Mouse (Mus musculus) lung, postnatal 4 days (tissue): ENCODE results near the gene Ecpas.

ENCODE experiments used
- DNase-seq, 2 experiments: peaks; one replicate each; pipeline ENCODE4 v3.0.0; 2021

Gene Ecpas

GRCm38 (mm10) chr4:58912629-58913335 is at the start of gene Ecpas:
TSS of gene Ecpas (minus strand) at chr4:58912749.
- DNase-seq, result peak; percentile 86 to 87

- no peak for DNase-seq
Observed at GRCm38 (mm10) chr4:58961719-58962118, 49.2 kb upstream of the Ecpas start.

DNA sequence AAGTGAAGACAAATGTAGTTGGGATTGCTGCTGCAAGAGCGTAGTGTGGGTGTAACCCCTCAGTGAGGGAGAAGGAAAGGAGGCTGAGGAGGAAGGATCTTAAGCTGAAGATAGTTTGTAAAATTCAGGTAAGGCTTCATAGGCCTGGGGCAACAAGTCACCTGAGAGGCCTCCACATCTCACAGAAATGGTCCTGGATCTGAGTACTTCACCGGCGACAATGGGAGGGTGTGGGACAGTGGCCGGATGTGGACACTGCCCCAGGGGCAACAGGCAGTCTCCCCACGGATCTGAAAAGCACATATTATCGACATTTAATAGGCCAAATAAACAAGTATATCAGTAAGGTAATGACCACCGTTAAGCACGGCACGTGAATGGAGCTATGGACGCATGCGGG is 40.1 kb upstream of the Ecpas start:
- no peak for DNase-seq

- DNase-seq, result no peak
Observed at GRCm38 (mm10) chr4:58948391-58948790, 35.8 kb upstream of the Ecpas start.

GRCm38 (mm10) chr4:58944695-58945094 is 32.1 kb upstream of the Ecpas start:
- DNase-seq, result no peak

DNA sequence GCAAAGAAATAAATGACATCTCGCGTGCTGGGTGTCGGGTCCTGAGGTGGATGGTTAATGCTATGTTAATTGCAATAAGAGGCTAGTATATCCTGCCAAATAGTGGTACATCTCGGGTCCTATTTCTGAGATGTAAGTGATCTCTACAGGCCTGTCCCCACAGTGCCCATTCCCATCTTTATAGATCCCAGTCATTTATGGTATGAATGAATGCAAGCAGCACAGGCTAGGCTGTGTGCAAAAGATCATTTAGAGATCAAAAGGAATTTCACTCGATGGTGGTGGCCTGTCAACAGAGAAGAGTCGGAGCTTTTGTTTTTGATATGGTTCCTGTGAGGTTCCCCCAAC is 31.6 kb upstream of the Ecpas start:
- no peak for DNase-seq

GRCm38 (mm10) chr4:58943420-58944205 is 31.1 kb upstream of the Ecpas start, which contains the start of gene Zkscan16:
TSS of gene Zkscan16 (plus strand) at chr4:58943628.
- DNase-seq, result peak; percentile 82 to 83

DNA sequence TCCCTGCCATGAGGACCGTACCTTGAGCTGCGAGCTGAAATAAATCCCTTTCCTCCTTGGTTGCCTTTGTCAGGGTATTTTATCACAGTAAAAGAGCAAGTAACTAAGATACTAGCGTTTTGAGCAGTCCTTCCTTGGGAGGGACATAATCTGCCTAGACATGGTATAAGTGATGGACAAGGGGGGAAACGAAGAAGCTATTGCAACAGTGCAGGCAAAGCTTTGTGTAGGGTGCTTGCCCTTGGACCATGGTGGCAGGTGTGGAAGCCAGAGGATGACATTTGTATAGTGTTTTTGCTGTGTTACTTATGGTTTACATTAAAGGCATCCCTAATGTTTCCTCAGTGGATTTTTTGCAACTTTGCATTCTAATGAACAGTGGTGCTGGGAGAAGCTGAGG is 30.4 kb upstream of the Ecpas start:
- DNase-seq, result no peak

DNA sequence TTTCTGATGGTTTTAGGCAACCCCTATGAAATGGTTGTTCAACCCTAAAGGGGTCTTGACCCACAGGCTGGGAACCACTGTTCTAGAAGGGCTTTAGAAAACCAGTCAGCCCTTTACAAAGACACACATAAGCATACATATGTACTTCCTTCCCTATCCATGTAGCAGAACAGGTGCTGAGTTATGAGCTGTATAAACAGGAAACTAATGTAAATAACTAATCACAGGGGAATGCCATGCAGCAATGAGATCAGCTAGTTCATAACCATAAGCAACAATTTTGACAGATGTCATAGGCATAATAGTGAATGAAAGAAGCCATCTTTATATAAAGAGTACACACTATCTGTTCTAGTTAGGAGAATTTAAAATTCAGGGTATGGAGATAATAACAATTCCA is 29.1 kb upstream of the Ecpas start:
- no peak for DNase-seq

DNA sequence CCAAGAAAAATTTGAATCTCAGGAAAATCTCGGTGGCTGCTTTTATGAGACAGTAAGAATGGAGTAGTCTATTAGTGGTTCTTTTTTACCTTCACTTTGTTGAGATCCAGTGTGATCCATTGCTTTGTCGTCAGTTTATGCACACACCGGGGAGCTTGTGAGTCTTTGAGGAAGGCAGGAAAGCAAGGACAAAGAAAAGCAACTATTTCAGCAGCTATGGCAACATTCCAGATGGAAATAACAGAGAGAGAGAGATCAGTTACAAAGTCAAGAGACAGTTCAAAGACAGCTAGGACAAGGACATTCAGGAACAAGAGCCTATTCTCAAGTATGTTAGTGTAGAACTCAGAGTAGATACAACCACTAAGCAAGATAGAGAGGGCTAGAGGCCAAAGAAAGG is 23.3 kb upstream of the Ecpas start:
- no peak for DNase-seq

DNA sequence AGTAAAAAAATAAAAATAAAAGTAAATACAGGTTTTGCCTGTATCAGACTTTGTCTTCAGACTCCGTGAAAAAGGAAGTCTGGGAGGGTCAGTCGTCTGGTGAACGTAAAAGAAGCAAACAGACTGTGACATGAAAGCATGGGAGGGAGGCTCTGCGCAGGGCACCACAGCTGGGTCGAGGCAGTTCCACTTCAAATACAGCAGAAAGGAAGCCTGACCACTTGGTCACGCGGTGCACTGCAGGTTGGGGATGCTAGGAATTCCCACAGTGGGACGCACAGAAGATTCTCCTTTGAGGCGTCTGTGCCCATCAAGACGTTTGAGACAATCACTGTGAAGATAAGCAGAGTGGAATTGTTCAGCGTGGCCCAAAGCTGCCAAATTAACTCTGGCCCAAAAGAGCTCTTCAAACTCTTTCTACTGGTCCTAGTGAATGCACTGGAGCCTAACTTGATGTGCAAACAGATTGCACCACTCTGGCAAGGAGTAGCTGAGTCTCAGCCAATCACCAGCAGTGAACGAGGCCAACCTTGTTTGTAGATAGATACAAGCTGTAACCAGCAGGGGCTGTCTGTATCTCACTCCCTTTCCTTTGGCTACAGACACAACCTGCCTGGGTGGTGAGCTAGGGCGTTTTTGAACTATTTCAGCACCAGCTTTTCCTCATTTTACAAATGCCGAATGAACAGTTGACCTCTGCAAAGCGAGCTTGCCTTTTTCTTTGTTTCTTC is 22.4 kb upstream of the Ecpas start:
- DNase-seq, result peak; percentile 53 to 66

GRCm38 (mm10) chr4:58934308-58934707 is 21.8 kb upstream of the Ecpas start:
- no peak for DNase-seq

- no peak for DNase-seq
Observed at GRCm38 (mm10) chr4:58932541-58932940, 20.0 kb upstream of the Ecpas start.

- no peak for DNase-seq
Observed at GRCm38 (mm10) chr4:58927661-58928060, 15.1 kb upstream of the Ecpas start.

- DNase-seq, result no peak
Observed at GRCm38 (mm10) chr4:58926120-58926519, 13.6 kb upstream of the Ecpas start.

DNA sequence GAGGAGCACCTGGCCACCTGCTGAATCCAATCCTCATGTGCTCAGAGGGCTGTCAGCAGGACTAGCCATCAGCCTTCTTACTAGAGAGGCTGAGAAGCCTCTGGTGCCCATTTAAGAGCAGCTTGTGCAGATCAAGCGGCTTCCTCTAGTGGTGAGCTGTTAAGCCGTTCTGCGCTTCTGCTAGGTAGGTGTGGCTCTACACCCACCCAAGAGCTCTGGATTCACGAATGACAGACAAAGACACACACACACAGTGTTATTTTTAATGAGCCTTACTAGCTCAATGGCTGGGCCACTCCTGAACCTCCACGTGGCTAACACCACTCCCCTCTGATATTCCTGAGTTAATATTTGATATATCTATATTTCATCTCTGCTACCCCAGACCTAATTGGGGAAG is 13.1 kb upstream of the Ecpas start:
- DNase-seq, result no peak

GRCm38 (mm10) chr4:58923933-58924332 is 11.4 kb upstream of the Ecpas start:
- DNase-seq, result no peak

DNA sequence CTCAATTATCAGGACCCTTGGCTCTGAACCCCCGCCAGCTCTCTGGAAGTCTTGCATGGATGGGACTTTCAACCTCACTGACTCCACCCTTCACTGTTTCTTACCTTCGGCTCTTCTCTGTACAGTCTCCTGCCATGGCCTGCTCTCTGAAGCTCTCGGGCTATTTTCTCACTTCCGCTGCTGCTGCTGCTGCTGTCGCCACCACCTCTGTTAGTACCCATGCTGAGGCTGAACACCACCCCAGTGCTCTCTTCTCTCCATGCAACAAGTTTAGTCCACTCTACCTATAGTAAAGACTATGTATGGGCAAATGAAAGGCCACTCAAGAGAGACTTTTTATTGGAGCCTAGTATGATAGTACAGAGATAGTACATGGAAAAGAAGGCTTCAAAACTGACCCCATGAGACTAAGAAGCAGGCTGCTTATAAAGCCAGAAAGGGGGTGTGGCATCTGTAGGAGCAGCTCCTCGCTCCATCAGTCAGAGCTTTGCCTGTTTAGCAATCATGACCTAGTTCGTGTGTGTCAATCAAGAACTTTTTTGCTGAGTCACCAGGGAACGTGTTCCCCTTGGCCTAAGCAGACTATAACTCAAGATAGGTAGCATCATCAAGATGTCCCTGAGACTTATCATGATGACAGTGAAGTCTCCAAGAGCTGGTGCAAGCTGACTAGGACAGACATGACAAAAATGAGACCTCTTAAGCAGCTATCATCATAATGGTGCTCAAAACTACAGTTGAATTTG is 2.7 kb upstream of the Ecpas start:
- no peak for DNase-seq

- DNase-seq, result no peak
Observed at GRCm38 (mm10) chr4:58913336-58914026, 932 bp upstream of the Ecpas start.

- peak; percentile 73 to 80 for DNase-seq
Observed at GRCm38 (mm10) chr4:58911831-58912628, 519 bp downstream of the Ecpas start.

DNA sequence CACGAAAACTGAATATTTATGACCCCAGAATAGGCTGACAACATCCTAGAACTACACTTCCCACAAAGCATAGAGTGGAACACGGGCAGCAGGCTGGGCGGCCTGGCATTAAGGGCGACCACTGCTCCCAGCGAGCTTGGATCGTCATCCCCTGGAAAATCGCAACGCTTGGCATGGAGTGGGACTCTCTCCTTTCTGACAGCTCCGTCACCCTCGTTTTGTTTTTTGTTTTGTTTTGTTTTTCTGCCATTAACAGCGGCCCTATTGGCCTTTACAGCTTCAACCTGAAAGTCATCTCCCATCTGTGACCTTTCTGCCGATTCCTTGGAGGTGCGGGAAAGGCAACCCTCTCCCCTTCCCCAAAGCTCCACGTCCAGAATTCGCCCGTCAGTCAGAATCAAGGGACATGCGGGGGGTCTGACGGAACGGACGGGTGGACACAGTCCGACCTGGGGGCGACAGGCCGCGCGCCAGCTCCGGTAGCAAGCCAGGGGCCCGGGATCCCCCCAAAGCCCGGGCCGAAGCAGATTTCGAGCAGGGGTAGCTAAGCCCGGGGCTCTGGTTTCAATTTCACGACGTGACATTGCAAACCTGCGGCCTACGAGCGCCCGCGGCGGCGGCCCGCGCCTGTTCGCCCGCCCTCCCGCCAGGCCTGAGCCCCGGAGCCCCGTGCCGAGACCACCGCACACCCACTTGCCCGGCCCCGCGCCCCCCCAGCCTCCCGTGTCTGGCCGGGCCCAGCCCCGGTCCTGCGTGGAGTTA is 1.3 kb downstream of the Ecpas start:
- DNase-seq, result peak; percentile 71 to 76
